Comparison of ENCODE assay signal across 8 mouse cellular contexts in the genomic region with DNA sequence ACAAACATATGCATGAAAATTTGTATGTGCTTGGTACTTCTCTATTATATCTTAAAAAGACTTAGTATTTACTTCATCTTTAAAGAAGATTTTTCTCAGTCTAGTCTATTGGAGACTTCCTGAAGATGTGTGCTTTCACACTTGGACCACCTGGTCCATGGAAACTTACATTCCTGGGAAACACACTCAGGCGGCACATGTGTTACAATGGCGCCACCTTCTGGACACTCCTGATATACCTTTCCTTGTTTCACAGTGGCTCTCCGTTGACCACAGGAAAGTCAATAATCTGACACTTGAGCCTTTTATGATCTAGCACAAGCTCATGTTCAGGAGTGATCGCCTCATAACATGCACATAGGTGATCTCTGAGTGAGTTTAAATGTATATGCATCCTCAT.
A peak's percentile ranks its signal among the peaks of the same experiment; 100 is the strongest.
DNase-seq lines count a peak whose midpoint lies in the region; ATAC-seq and TF ChIP-seq lines count a peak whose summit lies in the region.

No protein-coding gene starts in this region.

- TF ChIP-seq POLR2A in embryonic fibroblast, embryonic 13.5 days (IDR thresholded peaks at IDR 0.05; ENCODE audit: low read depth, low read length): no peak

- H3K27me3 ChIP-seq in E14TG2a.4 (ENCODE audit: insufficient read depth, low read length): no peaks in the 10 kb centered on the region
- no peaks in the 10 kb centered on the region for H3K27me3 ChIP-seq in hindbrain, embryonic 11.5 days (ENCODE audit: control insufficient read depth, insufficient read depth, low read length)

- no peak overlapping the region for H3K27ac ChIP-seq in embryonic fibroblast, embryonic 13.5 days (ENCODE audit: insufficient read depth, low read length)
- H3K27ac ChIP-seq in hindbrain, embryonic 11.5 days (ENCODE audit: low read depth, low read length): no peak overlapping the region

- no peak overlapping the region for H3K9ac ChIP-seq in hindbrain, embryonic 11.5 days (ENCODE audit: low read depth, low read length)

- no peak overlapping the region for H3K4me3 ChIP-seq in E14TG2a.4 (replicated peaks; ENCODE audit: low read length)
- H3K4me3 ChIP-seq in embryonic fibroblast, embryonic 13.5 days (ENCODE audit: insufficient read depth, low read length): no peak overlapping the region
- H3K4me3 ChIP-seq in hindbrain, embryonic 11.5 days (ENCODE audit: low read depth, low read length): no peak overlapping the region

- no peaks in the 10 kb centered on the region for H3K9me3 ChIP-seq in E14TG2a.4 (ENCODE audit: low read length)
- no peaks in the 10 kb centered on the region for H3K9me3 ChIP-seq in hindbrain, embryonic 11.5 days (ENCODE audit: control insufficient read depth, low read length)

- peak; percentile 55 to 56 for DNase-seq in adrenal gland, adult 18-20 months (ENCODE audit: low spot score in 2 of 2)
- peak; percentile 85 for DNase-seq in hindbrain, embryonic 11.5 days (ENCODE audit: low spot score)
- peak; percentile 61 for DNase-seq in layer of hippocampus, adult 9-10 months (ENCODE audit: low spot score)
- peak; percentile 80 for DNase-seq in lung, postnatal 14 days
- peak; percentile 33 for DNase-seq in right cerebral cortex, postnatal 25 days
- no peak for DNase-seq in spleen, postnatal 14 days (ENCODE audit: low spot score in 2 of 2)

- no peaks in the 10 kb centered on the region for H3K36me3 ChIP-seq in E14TG2a.4 (ENCODE audit: insufficient read depth, low read length)
- H3K36me3 ChIP-seq in hindbrain, embryonic 11.5 days (ENCODE audit: control insufficient read depth, insufficient read depth, low read length): no peaks in the 10 kb centered on the region

- peak; percentile 82 for ATAC-seq in hindbrain, embryonic 11.5 days (ENCODE audit: low FRiP score)

- TF ChIP-seq CTCF in E14TG2a.4 (conservative IDR thresholded peaks at IDR 0.05; ENCODE audit: low read length): peak; percentile 74
- peak; percentile 73; the same call in 1 of the 2 replicates for TF ChIP-seq CTCF in embryonic fibroblast, embryonic 13.5 days (IDR thresholded peaks at IDR 0.05; ENCODE audit: borderline replicate concordance, insufficient read depth, low read length)

- 3% methylated on average over 4 of the region's 4 CpGs for WGBS in hindbrain, embryonic 11.5 days

- H3K4me1 ChIP-seq in E14TG2a.4 (replicated peaks; ENCODE audit: low read depth, low read length): no peaks in the 10 kb centered on the region
- H3K4me1 ChIP-seq in embryonic fibroblast, embryonic 13.5 days (ENCODE audit: control insufficient read depth, insufficient read depth, low read length): no peaks in the 10 kb centered on the region
- H3K4me1 ChIP-seq in hindbrain, embryonic 11.5 days (replicated peaks; ENCODE audit: control insufficient read depth, insufficient read depth, low read length): no peaks in the 10 kb centered on the region

- no peak overlapping the region for H3K4me2 ChIP-seq in hindbrain, embryonic 11.5 days (replicated peaks; ENCODE audit: low read depth, low read length)

Comparison
In these comparisons a context has a peak if more than half of its experiments do, and no peak if none do; other contexts are left out.
1. DNase-seq: peak in adrenal gland, adult 18-20 months (2 of 2), hindbrain, embryonic 11.5 days (single experiment), layer of hippocampus, adult 9-10 months (single experiment), lung, postnatal 14 days (single experiment) and right cerebral cortex, postnatal 25 days (single experiment); none in spleen, postnatal 14 days (0 of 2).